Mouse (Mus musculus) liver, adult 2 months (tissue): ENCODE measurements around the gene Gm10181. TPM values are rescaled to one million over a fixed set of nuclear protein-coding genes. Genes with fewer than 3 reads are reported as not detected.
"Not testable (repeated sequence)": the region's sequence is repeated elsewhere in the genome, so short reads cannot be mapped to it uniquely, and the experiment has no call there.

ENCODE experiments used
- DNase-seq: peaks from one replicate; pipeline ENCODE4 v3.0.0-alpha.2; 2011; ENCODE audit warnings: low read depth, low spot score; ENCODE audit errors: extremely low read depth
- H3K27ac ChIP-seq: fragments of 200-500 bp; replicated peaks from 2 replicates; pipeline ENCODE4 v1.5.1; 2012; ENCODE audit warnings: low read depth, mild to moderate bottlenecking, control low read depth, inconsistent platforms, low read length; ENCODE audit not compliant: insufficient read depth
- H3K27me3 ChIP-seq: fragments of 200-500 bp; 2 replicates; pipeline ENCODE4 v1.6.1; 2012; ENCODE audit warnings: mild to moderate bottlenecking, moderate library complexity, low read length, inconsistent platforms; ENCODE audit not compliant: control insufficient read depth, insufficient read depth
- H3K36me3 ChIP-seq: fragments of 200-500 bp; 2 replicates; pipeline ENCODE4 v1.6.1; 2012; ENCODE audit warnings: low read length, inconsistent platforms; ENCODE audit not compliant: control insufficient read depth, insufficient read depth
- H3K4me1 ChIP-seq: fragments of 200-500 bp; 2 replicates; pipeline ENCODE4 v1.6.1; 2011; ENCODE audit warnings: low read length; ENCODE audit not compliant: control insufficient read depth, insufficient read depth
- H3K4me3 ChIP-seq: fragments of 200-500 bp; 2 replicates; pipeline ENCODE4 v1.5.1; 2011; ENCODE audit warnings: low read depth, mild to moderate bottlenecking, control low read depth, low read length, moderate library complexity; ENCODE audit not compliant: insufficient read depth
- H3K79me2 ChIP-seq: fragments of 200-500 bp; 2 replicates; pipeline ENCODE4 v1.6.1; 2012; ENCODE audit warnings: inconsistent platforms, mild to moderate bottlenecking, low read length, moderate library complexity; ENCODE audit not compliant: control insufficient read depth, insufficient read depth
- H3K9ac ChIP-seq: fragments of 200-500 bp; 2 replicates; pipeline ENCODE4 v1.6.1; 2012; ENCODE audit warnings: low read depth, mild to moderate bottlenecking, control low read depth, inconsistent platforms, low read length
- CTCF ChIP-seq: fragments of 200-500 bp; IDR thresholded peaks from 2 replicates; pipeline ENCODE4 v1.5.1; 2011; ENCODE audit warnings: low read depth, low read length, control low read depth
- POLR2A ChIP-seq: fragments of 200-500 bp; IDR thresholded peaks from 2 replicates; pipeline ENCODE4 v1.6.1; 2011; ENCODE audit warnings: low read length, control low read depth; ENCODE audit not compliant: insufficient read depth; ENCODE audit errors: extremely low read depth
- WGBS: fragments of 180-500 bp; shearing (Covaris S2); methylation state at CpG from one replicate; pipeline ENCODE4 v1.1.7; 2018; 5-methylcytosine and 5-hydroxymethylcytosine counted together
- polyA plus RNA-seq: library from polyadenylated mRNA; depleted of rRNA; stranded (reverse); fragments of >200 nt; gene quantifications from 2 replicates; pipeline ENCODE4 v1.2.3, GENCODE M21; 2012
- total RNA-seq: library from RNA; depleted of rRNA; stranded (reverse); fragments of >200 nt; gene quantifications from 2 replicates; pipeline ENCODE4 v1.2.3, GENCODE M21; 2014

The Gm10181 gene
- total and polyA plus RNA-seq, 2 experiments: not detected

DNA sequence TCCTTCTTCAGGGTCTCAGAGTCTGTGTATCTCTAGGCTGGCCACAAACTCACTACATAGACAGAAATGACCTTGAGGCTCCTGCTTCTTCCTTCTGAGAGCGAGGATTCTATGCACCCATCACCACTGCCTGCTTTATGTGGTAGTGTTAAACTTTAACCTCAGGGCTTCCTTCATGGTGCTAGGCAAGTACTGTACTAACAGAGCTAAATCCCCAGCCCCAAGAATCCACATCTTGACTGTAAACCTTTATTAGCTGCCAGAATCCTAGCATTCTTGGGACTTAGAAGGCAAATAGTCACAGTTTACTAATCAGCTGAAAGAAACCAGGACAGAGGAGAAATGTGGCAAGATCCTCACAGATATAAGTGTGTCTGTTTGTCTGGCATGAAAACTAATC is 1.6 kb downstream of the Gm10181 start:
- TF ChIP-seq POLR2A (no peak), CTCF (no peak)
- WGBS: 43% methylated on average over 1 of the region's 1 CpGs
- Histone ChIP-seq H3K27me3 (no peaks in the 10 kb centered on the region), H3K4me1 (no peaks in the 10 kb centered on the region), H3K27ac (no peak overlapping the region), H3K4me3 (no peak overlapping the region), H3K9ac (no peak overlapping the region), H3K79me2 (no peaks in the 10 kb centered on the region), H3K36me3 (no peaks in the 10 kb centered on the region)
- no peak for DNase-seq

DNA sequence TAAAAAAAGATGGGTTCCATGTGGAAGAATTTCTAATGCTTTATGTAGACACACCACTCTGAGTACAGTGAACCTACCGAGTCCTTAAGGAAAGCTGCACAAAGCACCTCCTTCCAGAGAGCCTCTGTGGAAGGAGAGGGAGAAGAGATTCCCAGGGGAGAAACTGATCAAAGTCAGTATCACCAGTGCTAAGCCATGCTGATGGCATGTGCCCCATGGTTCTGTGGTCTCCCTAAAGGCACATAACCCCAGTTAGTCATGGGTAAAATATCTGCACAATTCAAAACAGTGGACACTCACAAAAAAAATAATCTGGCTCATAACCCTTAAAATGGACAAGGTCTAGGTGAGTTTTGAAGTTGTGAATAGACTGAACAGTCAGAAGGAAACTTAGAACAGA is 13.7 kb downstream of the Gm10181 start:
- Histone ChIP-seq H3K27ac (no peak overlapping the region), H3K79me2 (no peaks in the 10 kb centered on the region), H3K4me1 (no peaks in the 10 kb centered on the region), H3K4me3 (no peak overlapping the region), H3K27me3 (no peaks in the 10 kb centered on the region), H3K36me3 (peaks cover 34% of the 10 kb centered on the region), H3K9ac (no peak overlapping the region)
- 100% methylated on average over 1 of the region's 1 CpGs for WGBS
- TF ChIP-seq CTCF: no peak
- no peak for TF ChIP-seq POLR2A
- no peak for DNase-seq

DNA sequence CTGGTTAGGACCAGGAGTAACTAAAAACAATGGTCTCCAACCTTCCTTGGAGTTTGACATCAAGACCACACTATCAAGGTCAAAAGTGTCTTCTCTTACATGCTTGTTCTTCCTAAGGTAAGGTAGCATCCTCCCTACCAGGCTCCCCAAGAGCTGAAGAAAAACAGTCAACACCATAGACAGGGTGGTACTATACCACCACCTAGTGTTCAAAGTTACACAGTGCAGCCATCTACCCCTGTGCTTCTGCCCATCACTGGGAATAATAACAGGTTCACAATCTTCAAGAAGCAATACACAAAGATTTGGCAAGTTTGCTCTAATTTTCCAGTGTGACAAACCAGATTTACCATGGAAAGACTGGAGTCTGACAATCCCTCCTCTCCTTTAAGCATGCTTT is 15.4 kb downstream of the Gm10181 start:
- no peaks in the 10 kb centered on the region for H3K4me1 ChIP-seq
- H3K4me3 ChIP-seq: no peak overlapping the region
- H3K79me2 ChIP-seq: no peaks in the 10 kb centered on the region
- no peak overlapping the region for H3K27ac ChIP-seq
- TF ChIP-seq CTCF: no peak; the same call in 1 of the 2 replicates
- no peak for TF ChIP-seq POLR2A
- peak; percentile 25 for DNase-seq
- H3K9ac ChIP-seq: no peak overlapping the region
- no peaks in the 10 kb centered on the region for H3K27me3 ChIP-seq
- H3K36me3 ChIP-seq: peaks cover 43% of the 10 kb centered on the region

DNA sequence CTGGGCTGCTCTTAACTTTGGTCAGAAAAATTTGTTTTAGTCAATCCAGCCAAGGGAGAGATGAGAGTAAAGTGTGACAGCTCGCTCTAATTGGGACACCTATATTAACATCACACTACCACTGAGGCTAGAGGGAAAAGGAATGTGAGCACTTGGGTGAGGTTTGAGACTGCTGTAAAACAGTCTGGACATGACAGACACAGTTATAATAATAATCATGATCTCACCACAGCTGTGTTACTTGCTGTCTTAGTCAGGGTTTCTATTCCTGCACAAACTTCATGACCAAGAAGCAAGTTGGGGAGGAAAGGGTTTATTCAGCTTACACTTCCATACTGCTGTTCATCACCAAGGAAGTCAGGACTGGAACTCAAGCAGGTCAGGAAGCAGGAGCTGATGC is 34.4 kb downstream of the Gm10181 start:
- WGBS: 97% methylated on average over 1 of the region's 1 CpGs
- not testable (repeated sequence) for DNase-seq, H3K27ac ChIP-seq

DNA sequence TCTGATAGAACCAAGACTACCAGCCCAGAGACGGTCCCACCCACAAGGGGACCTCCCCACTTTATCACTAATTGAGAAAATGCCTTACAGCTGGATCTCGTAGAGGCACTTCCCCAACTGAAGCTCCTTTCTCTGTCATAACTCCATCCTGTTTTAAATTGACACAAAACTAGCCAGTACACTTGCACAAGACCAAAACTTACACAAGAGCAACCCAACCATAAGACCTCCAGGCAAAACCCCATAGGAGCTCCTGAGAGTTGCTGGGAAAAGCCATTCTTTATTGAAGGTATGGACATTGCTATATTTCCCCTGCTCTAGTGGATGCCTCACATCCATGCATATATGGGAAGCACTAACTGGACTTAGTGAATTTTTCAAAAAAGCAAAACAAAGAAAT is 34.8 kb downstream of the Gm10181 start:
- no peak for DNase-seq
- H3K27me3 ChIP-seq: no peaks in the 10 kb centered on the region
- WGBS: 77% methylated on average over 2 of the region's 2 CpGs
- H3K4me3 ChIP-seq: no peak overlapping the region
- H3K4me1 ChIP-seq: no peaks in the 10 kb centered on the region
- H3K36me3 ChIP-seq: peaks cover 27% of the 10 kb centered on the region
- peaks cover 8% of the 10 kb centered on the region for H3K79me2 ChIP-seq
- TF ChIP-seq CTCF: no peak
- H3K9ac ChIP-seq: no peak overlapping the region
- no peak overlapping the region for H3K27ac ChIP-seq

More for the DNA sequence above, 34.4 kb downstream of the Gm10181 start:
- H3K9ac ChIP-seq, H3K79me2 ChIP-seq, H3K27me3 ChIP-seq, H3K4me1 ChIP-seq, H3K4me3 ChIP-seq: not testable (repeated sequence)
- H3K36me3 ChIP-seq: peaks cover 30% of the 10 kb centered on the region

DNA sequence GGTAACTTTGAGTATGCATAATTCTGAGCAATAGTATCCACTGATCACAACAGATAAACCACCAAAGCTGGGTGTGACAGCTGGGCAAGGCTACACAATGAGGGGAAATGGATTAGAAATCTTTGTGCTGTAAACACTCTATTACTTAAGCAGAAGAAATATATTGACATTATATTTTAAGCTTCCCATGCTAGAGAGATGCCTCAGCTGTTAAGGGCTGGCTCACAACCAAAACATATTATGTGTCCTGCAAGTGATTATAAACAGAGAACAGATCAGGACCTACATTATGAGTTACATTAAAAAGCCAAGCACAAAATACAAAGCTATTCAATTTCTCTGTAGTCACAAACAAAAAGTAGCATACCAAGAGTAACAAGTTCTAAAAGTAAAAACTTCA is 43.0 kb downstream of the Gm10181 start:
- no peak for DNase-seq
- TF ChIP-seq CTCF: no peak
- TF ChIP-seq POLR2A: no peak
- H3K4me1 ChIP-seq: no peaks in the 10 kb centered on the region
- no peak overlapping the region for H3K27ac ChIP-seq
- H3K27me3 ChIP-seq: no peaks in the 10 kb centered on the region
- no peak overlapping the region for H3K4me3 ChIP-seq
- no peak overlapping the region for H3K9ac ChIP-seq
- peaks cover 11% of the 10 kb centered on the region; the same call in 1 of the 2 replicates for H3K36me3 ChIP-seq
- no peaks in the 10 kb centered on the region; the same call in 1 of the 2 replicates for H3K79me2 ChIP-seq
